Mouse (Mus musculus) B cell, adult 67 days (primary cell): ENCODE measurements around the gene BC017158. TPM values are rescaled to one million over a fixed set of nuclear protein-coding genes. Genes with fewer than 3 reads are reported as not detected.

ENCODE experiments used
- total RNA-seq, 2 experiments: library from RNA; stranded (reverse); gene quantifications; 4 replicates each; pipeline ENCODE4 v1.2.4; 2023

Gene BC017158
- 10 to 100 TPM; 27.8 to 28.5 TPM for total RNA-seq

DNA sequence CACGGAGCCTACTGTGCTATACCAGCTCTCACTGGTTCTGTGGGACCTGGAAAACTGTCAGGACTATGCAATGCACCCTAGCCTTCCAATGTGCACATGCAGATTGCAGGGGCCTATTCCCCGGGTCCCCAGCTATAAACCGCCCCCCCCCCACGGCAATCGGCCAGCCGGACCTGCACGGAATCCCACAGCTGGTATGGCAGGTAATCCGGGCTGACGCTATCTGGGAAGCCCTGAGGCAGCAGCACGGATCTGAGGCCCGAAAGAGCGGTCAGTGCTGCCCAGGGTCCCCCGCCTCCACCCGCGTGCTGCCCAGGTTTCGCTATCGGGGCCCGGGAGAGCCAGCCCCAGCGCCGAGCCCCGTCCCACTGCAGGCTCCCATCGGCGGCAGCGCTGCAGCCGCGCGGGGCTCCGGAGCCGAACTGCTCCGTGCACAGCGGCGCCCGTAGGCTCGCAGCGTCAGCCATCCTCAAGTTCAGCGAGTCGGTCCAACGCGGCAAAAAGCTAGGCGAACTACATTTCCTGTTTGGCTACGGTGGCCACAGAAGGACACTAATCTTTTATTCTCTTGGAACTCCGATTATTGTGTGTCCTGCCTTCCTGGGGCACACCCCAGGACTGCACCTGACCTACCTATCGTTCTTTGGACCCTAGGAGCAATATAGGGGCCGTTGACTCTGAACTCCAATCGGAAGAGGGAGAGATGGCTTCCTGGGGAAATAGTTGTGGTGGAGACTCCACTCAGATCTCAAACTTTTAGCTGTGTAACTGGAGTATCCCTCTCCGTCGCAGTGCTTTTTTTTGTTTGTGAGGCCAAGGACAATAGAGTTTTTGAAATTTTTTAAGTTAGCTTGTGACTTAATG is at the start of gene BC017158:
TSS of gene BC017158 (minus strand) at position 554 of the 864 bp plus-strand sequence.

GRCm38 (mm10) chr7:128265411-128265810 is 32.6 kb downstream of the BC017158 start, which contains the start of gene Slc5a2:
Slc5a2 (plus strand) TSS chr7:128265657.

GRCm38 (mm10) chr7:128246496-128247391 is 51.2 kb downstream of the BC017158 start, which contains the start of gene Tgfb1i1:
Tgfb1i1 (plus strand) TSS chr7:128246812.

DNA sequence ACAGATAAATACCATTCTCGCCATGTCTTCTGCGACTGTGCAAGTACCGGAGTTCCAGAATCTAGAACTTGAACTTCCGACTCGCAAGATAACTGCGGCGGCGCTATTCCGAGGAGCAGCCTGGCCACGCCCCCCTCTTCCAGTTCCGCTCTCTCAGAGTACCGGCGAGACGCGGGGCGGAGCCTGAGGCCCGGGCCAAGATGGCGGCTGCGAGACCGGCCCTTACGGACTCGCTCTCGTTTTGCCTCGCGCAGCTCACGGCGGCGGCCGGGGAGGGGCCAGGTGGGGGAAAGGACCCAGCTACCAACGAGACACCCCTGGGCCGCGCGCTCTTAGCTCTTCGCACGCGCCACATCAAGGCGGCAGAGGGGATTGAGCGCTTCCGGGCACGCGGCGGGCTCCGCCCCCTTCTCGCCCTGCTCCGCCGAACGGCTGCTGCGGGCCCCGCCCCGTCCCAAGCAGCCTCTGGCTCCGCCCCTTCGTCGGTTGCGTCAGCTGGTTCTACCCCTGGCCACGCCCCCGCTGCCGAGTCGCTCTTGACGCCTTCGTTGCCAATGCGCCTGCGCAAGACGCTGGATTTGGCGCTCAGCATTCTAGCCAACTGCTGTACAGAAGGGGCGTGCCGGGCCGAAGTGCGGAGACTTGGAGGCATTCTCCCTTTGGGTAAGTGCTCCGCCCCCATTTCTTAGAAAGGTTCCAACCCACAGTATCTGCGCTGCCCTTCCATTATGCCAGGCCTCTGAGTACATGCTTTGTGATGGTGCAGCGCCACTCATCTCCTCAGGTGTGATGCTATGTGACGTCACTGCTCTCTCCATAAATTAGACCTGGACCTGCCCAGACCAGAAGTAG is 59.8 kb downstream of the BC017158 start, which contains the start of gene 9130023H24Rik:
TSS of gene 9130023H24Rik (minus strand) at position 105 of the 852 bp plus-strand sequence.

GRCm38 (mm10) chr7:128236856-128237592 is 60.9 kb downstream of the BC017158 start, which contains the start of gene Armc5:
Armc5 (plus strand) TSS chr7:128237342.

Other genes starting within 250 kb of the BC017158 start
- gene Itgam, start 235.5 kb downstream of the BC017158 start, total RNA-seq: 1 to 10 TPM; 1.7 to 1.8 TPM
- not detected for gene Gm49368, start 235.5 kb downstream of the BC017158 start, total RNA-seq
- 1 to 10 TPM in 1 of 2 experiments, under 1 TPM in 1; 0.53 to 1.3 TPM for gene Itgax, start 168.6 kb downstream of the BC017158 start, total RNA-seq
- gene Itgad, start 143.8 kb downstream of the BC017158 start, total RNA-seq: 1 to 10 TPM; 1.2 to 3.3 TPM
- not detected for gene Cox6a2, start 91.8 kb downstream of the BC017158 start, total RNA-seq
- 10 to 100 TPM; 26.4 to 27.3 TPM for gene Armc5, start 60.8 kb downstream of the BC017158 start, total RNA-seq
- 1 to 10 TPM; 3.9 to 6.1 TPM for gene 9130023H24Rik, start 60.1 kb downstream of the BC017158 start, total RNA-seq
- gene Tgfb1i1, start 51.4 kb downstream of the BC017158 start, total RNA-seq: 1 to 10 TPM; 2.5 to 5.9 TPM
- not detected for gene Slc5a2, start 32.5 kb downstream of the BC017158 start, total RNA-seq
- 10 to 100 TPM; 25.7 to 32.9 TPM for gene Rgs10, start 120.6 kb upstream of the BC017158 start, total RNA-seq
- gene Tial1, start 163.5 kb upstream of the BC017158 start, total RNA-seq: 100 to 1,000 TPM; 165 to 194 TPM
- gene Bag3, start 225.4 kb upstream of the BC017158 start, total RNA-seq: 1 to 10 TPM; 1.8 to 2.7 TPM